Mouse (Mus musculus): Measurements from ENCODE around the gene Mpped1. TPM values are rescaled to one million over a fixed set of nuclear protein-coding genes. Genes with fewer than 3 reads are reported as not detected.

The Mpped1 gene
- total RNA-seq (2021) = under 1 TPM in 1 of 2 experiments, not detected in 1; 0.27 TPM
- long read RNA-seq, experiment 1 = 0 reads
- long read RNA-seq, experiment 2, partial matches to known transcripts = 0 of 2 reads
- long read RNA-seq, experiment 2, other reads (novel, unspliced or antisense) = 0 of 2 reads

- no peak for DNase-seq
Measured at GRCm38 (mm10) chr15:83779387-83779786, at the start of gene Mpped1. Gene Mpped1, plus strand, starts transcription at chr15:83779467.

DNA sequence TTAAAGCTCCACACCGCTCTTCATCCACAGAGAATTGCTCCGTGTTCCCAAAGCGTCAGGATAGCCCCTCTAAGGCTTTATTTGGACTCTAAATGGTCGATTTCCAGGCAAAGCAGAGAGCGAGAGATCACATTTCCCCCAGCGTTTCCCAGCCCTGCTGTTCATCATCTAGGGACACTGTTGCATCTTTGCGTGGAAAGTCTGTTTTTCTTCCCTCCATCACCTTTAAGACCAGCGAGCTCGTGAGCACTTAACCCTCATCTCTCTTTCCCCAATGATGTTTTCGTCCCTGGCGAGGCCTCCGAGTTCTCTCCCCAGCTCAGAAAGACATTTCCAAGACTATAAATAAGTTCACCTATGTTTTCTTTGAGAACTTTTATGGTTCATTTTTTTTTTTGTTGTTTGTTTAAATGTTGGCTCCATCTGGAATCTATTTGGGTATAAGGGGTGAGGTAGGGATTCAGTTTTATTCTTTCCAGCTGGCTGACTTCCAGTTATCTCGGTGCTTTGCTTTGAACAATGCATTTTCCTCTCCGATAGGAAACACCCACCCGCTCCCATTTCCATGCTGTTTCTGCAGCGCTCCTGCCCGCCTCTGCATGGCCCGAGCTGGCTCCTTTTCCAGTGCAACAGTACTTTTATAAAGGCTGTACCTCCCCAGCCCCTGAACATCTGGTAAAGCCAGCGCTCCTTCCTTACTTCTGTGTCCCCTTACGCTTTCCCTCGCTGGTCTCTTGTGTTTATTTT is 38.4 kb upstream of the Mpped1 start:
- DNase-seq = no peak

GRCm38 (mm10) chr15:83742018-83742417 is 37.2 kb upstream of the Mpped1 start:
- DNase-seq = peak; percentile 27

DNA sequence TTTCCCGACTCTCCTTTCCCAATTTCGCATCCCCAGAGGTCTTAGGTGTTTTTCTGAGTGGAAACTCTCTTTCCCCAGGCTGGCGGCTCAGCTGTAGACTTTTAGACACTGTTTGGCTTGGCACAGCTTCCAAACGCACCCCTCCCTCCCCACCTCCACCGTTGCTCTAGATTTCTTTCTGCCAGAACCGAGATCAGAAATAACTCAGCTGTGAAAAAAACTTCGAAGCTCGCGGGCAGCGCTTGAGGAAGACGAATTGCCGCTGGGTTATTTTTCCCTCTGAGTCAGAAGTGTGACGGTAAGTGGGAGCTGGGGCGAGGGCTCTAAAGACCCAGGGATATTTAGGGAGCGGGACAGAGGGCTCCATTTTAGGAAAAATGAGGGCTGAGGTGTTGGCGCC is 33.0 kb upstream of the Mpped1 start:
- DNase-seq = no peak

- no peak for DNase-seq
Measured at GRCm38 (mm10) chr15:83748986-83749385, 30.3 kb upstream of the Mpped1 start.

DNA sequence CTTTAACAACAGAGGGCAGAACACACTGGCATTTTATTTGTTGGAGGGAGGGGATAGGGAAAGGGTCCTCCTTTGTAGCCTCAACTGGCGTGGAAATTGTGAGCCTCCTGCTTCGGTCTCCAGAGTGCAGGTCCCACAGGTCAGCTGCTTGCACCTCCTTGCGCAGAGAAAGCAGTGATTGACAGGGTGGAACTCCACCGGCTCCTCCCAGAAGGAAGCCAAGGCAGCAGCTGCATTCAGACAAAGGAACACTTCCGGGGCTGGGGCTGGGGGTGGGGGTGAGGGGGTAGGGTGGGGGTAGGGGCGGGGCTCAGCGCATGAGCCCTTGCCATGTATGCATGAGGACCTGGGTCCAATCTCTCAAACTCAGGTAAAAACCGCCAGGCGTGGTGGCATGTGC is 29.8 kb upstream of the Mpped1 start:
- DNase-seq = no peak

DNA sequence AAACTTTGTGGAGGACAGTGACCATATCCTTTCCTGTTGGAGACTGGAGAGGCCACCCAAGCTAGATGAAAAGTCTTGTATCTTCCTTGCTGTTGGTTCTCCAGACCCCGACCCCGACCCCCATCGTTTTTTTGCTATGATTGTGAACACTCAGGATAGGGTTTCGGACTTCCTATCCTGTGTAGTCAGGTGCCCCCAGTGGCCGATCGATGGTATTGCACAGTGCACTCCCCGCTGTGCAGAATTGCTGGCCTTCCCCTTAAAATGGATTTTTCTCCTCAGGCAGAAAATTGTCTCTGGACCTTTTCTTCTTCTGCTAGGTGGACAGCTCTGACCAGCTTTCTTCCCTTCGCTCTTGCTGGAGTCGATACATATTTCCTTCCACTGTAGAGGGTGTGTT is 22.5 kb upstream of the Mpped1 start:
- DNase-seq = peak; percentile 36

- DNase-seq = peak; percentile 18
Measured at GRCm38 (mm10) chr15:83758958-83759357, 20.3 kb upstream of the Mpped1 start.

DNA sequence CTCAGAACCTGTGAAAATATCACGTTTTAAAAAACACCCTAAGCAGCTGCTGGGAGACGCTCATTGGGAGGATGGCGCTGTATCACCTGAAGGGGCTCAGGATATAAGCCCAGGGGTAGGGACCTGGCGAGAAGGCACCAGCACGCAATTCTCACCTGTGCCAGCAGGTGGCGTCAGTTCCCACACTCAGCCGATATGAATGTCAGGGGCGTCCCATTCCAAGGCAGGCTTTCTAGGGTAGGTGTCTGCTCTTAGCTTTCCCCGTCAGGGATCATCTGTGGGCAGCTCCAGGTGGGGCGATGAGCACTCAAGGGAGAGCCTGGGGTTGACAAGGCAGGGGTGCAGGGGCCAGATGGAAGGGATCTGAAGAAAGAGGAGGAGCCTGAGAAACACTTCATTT is 18.6 kb upstream of the Mpped1 start:
- peak; percentile 57 for DNase-seq

DNA sequence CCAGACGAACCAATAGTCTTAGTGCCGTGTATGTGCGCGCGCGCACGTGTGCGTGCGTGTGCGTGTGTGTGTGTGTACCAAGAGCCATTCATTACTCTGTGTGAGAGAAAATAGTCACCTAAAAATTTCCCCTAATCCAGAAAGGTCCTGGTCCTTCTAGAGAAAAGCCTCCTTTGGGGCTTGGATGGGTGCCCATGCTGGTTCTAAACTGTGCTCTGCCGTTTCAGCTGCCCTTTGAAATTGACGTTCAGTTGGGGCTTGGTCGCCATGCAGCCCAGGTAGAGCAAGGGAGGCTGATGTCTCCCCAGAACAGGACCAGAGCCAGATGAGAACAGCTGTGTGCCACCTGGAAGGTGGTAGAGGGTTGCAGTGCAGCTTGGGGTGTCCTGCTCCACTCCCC is 17.8 kb upstream of the Mpped1 start:
- DNase-seq = no peak

DNA sequence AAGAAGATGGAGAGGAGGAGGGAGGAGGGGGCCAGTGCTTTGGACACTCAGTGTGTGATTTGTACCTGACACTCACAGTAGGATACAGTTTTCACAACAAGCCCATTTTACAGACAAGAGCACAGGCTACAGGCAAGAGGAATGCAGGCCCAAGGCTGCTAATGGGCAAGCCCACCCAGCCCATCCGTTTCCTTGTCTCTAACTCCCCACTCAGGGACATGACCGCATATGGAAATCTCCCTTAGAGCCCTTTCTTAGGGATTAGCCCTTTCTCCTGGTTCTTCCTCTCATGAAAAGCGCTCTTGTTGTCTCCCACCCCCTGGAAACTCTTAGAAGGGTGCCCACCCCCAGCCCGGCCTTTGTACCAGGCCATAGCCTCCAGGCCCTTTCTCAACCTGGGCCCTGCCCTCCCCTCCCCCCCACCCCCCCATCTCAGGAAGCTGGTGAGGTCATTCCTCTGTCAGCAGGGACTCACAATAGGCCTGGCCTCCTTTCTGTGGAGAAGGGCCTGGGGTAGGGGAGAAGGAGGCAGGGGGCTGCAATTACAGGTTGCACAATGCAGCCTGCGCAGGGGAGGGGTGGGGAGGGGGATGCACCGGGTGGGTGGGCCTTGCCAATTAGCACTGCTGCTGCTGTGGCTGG is 13.8 kb upstream of the Mpped1 start:
- DNase-seq = no peak

DNA sequence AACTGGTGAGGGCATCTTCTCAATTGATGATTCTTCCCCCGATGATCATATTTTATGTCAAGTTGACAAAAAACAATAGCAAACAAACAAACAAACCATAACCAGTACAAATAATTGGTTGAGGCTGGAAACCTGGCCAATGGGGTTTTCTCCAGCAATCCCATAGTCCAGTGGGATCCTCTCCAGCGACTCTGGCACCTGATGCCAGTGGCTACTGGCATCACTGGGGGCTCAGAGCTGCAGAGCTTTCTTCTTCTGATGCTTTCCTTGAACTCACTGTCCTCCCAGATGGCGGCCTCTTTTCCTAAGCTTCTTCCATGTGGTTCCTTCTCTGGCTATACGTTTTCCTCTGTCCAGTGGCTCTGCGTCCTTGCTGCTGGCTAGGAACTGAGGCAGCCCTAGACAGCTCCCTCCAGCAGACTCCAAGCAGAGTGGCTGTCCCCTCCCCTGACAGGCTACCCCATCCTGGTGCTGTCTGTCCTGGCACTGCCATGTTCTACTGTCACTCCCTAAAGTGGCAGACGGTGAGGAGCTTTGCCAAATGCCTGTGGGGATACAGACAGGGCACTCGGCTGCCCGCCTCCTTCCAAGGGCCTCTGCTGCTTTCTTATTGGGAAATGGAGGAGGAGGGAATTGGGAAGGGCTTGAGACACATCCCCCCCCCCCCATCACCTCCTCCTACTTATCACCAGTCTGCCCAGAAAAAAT is 7.8 kb upstream of the Mpped1 start:
- no peak for DNase-seq

GRCm38 (mm10) chr15:83772460-83772859 is 6.8 kb upstream of the Mpped1 start:
- DNase-seq = peak; percentile 57

DNA sequence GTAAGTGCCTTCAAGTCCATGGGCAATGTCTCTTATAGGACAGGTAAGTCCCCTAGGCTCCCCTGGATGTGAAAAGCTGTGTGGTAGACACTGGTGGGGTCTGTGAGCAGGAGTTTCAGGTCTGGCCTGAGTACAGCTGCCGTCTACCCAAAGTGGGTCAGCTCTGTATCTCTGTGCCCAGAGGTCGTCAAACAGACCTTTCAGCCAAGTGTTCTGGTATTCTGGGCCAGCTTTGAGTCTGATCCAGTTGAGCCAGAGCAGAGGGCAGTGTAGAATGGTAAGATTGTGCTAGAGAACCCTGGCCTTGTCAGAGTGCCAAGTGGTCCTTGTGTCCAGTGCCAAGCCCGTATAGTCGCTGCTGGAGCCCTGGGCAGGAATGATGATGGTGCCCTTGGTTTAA is 6.3 kb upstream of the Mpped1 start:
- DNase-seq = no peak

DNA sequence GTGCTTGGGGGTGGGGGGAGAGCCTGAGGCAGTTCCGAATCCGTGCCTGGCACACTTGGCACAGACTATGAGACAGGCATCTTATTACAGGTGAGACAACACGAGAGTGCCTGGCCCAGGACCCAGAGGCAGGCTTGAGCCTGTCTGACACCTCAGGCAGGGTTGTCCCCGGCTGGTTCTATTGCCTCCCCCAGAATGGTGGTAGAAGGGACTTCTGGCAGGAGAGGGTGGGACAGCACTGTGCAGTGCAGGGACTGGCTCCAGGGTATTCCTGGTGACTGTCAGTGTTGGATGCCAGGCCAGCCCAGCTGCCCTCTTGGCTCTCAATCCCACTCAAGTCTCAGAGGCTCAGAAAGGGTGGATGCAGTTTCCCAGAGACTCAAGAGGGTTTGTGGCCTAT is 4.3 kb upstream of the Mpped1 start:
- DNase-seq = no peak

GRCm38 (mm10) chr15:83776265-83777000 is 2.8 kb upstream of the Mpped1 start:
- no peak for DNase-seq

GRCm38 (mm10) chr15:83777476-83777875 is 1.8 kb upstream of the Mpped1 start:
- DNase-seq = no peak

- DNase-seq = no peak
Measured at GRCm38 (mm10) chr15:83779855-83780740, 831 bp downstream of the Mpped1 start.

- no peak for DNase-seq
Measured at GRCm38 (mm10) chr15:83781304-83781703, 2.0 kb downstream of the Mpped1 start.

DNA sequence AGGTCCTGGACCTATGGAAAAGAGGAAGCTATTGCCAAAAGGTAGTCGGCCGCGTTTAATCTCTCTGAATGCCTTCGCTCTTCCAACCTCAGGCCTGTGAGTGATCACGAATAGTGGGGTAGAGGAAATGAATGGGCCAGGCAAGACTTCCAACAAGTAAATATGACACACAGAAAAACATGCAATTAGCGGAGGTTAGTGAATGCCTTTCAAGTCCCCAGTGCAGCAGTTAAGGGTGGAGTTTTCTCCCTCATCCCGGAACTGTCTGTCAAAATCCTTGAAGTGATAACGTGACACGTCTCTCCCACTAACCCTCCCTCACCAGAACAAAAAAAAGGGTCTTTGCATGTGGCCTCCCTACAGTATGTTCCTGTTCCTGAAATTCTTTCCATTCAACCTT is 3.0 kb downstream of the Mpped1 start:
- DNase-seq = no peak

DNA sequence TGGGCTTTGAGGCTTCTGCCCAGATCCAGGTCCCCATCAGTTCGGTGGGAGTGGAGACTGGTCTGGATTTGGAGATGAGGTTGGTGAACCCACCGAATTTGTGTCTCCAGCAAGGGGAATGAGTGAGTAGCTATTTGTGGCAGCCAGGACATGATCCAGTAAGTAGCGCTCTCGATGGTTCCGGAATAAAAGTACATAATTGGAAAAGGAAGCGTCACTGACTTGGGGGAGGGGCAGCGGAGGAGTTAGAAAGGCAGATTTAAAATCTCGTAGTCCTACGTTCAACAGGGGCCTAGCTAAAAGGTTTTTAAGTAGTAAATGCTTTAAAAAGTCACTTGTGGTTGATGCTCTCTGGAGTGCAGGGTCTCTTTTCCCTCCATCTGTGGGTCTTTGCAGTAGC is 5.5 kb downstream of the Mpped1 start:
- no peak for DNase-seq
